Mouse (Mus musculus) myocyte (in vitro differentiated cells): ENCODE results near the gene Rpp40.

ENCODE experiments used
- E2F4 ChIP-seq: IDR thresholded peaks from one replicate; pipeline ENCODE4 v1.6.1; 2011; ENCODE audit warnings: mild to moderate bottlenecking, control low read depth, moderate library complexity; ENCODE audit not compliant: insufficient read depth
- POLR2A ChIP-seq: IDR thresholded peaks from one replicate; pipeline ENCODE4 v1.6.1; 2011; ENCODE audit warnings: low read depth, mild to moderate bottlenecking, control low read depth, moderate library complexity; ENCODE audit not compliant: insufficient read length
- POLR2AphosphoS2 ChIP-seq: IDR thresholded peaks from one replicate; pipeline ENCODE4 v1.6.1; 2011; ENCODE audit warnings: low read depth, control low read depth; ENCODE audit not compliant: insufficient read length
- REST ChIP-seq: IDR thresholded peaks from one replicate; pipeline ENCODE4 v1.6.1; 2011; ENCODE audit warnings: mild to moderate bottlenecking, control low read depth, moderate library complexity; ENCODE audit not compliant: insufficient read depth, insufficient read length
- TCF12 ChIP-seq: IDR thresholded peaks from one replicate; pipeline ENCODE4 v1.6.1; 2011; ENCODE audit warnings: mild to moderate bottlenecking, control low read depth; ENCODE audit not compliant: poor library complexity, insufficient read depth, severe bottlenecking
- USF1 ChIP-seq: IDR thresholded peaks from one replicate; pipeline ENCODE4 v1.6.1; 2011; ENCODE audit warnings: low read depth, mild to moderate bottlenecking, control low read depth, moderate library complexity

DNA sequence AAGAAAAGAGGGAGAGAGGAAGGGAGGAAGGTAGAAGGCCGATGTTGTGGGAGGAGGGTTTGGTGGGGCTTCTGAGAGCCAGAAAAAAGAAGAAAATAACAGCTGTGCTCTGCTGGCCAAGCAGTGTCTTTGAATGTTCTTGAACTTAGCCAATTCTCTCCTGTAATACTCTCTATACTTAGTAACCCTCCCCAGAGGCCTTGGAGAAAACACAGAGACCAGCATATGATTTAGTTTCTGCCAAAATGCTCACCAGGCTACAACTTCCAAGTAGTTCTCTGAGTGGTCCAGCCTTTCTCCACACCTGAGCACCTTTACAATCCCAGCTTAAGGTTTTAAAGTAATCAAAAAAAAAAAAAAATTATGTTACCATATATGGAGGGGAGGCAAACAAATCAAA, 27.9 kb downstream of the Rpp40 start:
- no peak for TF ChIP-seq POLR2A
- TF ChIP-seq REST, result no peak
- TF ChIP-seq POLR2AphosphoS2, result no peak
- TF ChIP-seq TCF12, result no peak
- TF ChIP-seq E2F4, result no peak
- no peak for TF ChIP-seq USF1
